Mouse (Mus musculus): ENCODE data around the gene AC109138.7. TPM values are rescaled to one million over a fixed set of nuclear protein-coding genes. Genes with fewer than 3 reads are reported as not detected.
"Not testable (repeated sequence)": the region's sequence is repeated elsewhere in the genome, so short reads cannot be mapped to it uniquely, and the experiment has no call there.

The AC109138.7 gene
- total RNA-seq, 2 experiments from 2014 or later, result not detected

DNA sequence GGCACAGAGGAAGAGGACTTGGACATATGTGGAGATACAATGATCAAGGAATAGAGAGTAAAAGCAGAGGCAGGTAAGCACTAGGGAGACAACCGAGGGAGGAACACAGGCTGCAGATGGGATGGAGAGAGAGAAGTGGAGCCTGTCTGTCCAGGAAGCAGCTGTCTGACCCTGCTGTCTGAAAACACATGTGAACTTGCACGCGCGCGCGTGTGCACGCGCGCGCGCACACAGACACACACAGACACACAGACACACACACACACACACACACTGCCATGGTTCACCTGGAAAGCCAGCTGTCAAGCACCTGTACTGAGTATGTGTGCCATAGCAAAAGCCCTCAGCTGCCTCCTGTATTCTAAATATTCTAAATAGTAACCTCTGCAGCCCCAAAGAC lies 4.1 kb downstream of the AC109138.7 start:
- no peak for DNase-seq

DNA sequence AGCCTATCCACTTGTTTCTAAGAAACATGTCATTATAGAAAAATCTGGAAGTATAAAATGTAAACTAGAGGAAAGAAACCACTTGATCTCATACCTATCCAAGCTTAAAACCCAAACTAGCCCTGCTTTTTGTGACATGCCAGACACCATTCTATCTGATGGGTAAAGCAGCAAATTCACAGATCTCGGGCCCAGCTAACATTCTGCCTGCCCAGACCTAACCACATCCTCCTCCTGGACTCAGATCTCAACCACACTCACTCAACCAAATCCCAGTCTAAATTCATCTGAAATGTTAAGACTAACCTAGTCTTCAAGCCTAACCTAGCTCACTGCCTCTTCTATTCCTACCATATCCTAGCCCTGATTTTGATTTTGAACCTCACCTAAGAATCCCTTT lies 4.6 kb downstream of the AC109138.7 start:
- DNase-seq, result no peak

DNA sequence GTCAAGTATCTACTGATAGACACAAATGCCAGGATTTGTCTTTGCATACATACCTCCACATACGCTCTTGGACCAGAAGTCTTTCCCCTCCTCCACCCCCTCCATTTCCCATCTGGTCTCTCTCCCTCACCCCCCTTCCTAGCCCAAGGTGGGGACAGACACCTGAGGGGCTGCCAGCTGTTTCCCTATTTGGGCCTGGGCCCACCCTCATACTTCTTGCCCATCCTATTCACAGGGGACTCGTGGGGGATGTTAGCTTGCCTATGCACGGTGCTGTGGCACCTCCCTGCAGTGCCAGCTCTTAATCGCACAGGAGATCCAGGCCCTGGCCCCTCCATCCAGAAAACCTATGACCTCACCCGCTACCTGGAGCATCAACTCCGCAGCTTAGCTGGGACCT lies 5.8 kb downstream of the AC109138.7 start:
- DNase-seq, result no peak

DNA sequence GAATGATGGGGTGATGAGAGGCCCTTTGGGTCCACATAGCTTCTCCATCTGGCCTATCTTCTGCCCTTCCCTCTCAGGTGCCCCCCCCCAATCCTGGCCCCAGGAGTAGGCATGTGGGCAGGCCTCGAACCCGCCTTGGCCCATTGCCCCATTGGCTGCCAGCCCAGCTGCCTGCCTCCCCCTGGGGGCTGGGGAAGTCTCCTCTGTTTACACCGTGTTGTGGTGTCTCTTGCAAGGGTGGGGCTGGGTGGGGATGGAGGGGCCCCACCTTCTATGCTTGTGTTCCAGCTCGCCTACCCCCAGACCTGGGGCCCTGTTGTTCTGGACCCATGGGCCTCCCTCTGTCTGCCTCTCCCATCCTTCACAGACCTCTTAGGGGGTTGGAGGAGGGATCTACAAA lies 6.3 kb downstream of the AC109138.7 start:
- no peak for DNase-seq

DNA sequence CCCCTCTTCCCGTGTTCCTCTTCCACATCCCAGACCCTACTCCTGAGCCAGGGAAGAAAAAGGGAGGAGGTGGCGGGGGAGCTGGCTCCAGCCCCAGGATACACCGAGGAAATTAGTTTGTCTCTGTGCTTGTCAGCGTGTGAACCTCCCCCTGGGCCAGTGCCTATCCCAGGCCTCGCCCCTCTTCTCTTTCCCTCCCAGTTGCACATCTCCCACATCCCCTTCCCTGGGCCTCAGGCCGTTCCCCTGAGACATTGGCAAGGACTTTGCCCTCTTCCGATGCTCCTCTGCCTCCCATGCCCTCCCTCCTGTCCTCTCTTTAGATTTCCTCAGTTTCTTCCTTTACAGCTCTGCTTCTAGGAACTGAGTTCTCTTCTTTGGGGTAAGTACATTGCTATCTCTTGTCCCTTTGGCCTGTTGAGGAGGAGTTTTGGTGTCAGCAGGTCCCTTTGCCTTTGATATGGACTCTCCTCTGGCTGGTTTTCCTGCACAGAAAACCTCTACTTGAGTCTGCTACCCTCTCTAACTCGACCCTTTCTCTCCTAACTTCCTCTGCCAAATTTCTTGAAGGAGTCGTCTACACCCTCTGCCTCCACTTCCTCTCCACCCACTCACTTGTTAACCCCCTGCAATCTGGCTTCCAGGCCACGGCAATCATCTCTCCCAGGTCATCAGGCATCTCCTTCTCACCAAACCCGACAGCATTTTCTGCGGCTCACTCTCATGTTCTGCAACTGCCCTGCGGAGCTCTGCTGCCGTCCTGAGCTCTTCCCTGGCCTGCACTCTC lies 7.0 kb downstream of the AC109138.7 start:
- DNase-seq, result peak in 1 of 2 experiments; percentile 43

DNA sequence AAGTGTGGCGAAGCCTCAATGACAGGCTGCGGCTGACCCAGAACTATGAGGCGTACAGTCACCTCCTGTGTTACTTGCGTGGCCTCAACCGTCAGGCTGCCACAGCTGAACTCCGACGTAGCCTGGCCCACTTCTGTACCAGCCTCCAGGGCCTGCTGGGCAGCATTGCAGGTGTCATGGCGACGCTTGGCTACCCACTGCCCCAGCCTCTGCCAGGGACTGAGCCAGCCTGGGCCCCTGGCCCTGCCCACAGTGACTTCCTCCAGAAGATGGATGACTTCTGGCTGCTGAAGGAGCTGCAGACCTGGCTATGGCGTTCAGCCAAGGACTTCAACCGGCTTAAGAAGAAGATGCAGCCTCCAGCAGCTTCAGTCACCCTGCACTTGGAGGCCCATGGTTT lies 8.0 kb downstream of the AC109138.7 start:
- no peak for DNase-seq

DNA sequence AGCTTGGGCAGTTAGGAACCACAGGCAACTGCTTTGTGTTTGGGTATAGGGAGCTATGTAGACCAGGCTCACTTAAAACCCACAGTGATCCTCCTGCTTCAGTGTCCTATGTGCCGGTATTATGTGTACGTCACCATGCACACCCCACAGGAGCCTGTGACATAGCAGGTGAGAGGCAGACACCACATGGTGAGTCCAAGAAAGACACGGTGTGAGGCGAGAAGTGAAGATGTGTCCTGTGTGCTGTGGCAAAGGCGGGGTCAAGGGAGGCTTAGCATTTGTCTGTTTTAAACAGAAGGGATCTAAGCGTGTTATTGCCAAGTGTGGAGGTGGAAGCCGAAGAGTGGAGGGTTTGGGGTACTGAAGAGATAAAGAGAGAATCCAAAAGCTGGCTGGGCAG lies 12.6 kb downstream of the AC109138.7 start:
- no peak for DNase-seq

DNA sequence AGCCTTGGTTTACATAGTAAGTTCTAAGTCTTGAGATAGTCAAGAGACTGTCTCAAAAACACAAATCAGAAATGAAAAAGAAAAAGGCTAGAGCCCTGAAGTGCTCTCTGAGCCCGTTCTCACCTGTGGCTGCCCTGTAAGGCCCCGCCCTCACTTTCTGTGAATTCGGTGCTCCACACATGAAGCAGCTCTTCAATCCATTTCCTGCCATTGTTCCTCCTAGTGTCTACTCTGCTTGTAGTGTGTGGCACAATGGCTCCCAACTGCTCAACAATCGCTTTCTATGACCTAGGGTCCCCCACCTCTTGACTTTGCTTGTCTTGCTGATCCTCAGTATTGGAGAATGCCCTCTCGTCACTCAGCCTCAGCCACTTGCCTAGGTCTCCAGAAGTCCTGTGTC lies 13.3 kb downstream of the AC109138.7 start:
- DNase-seq, result no peak

DNA sequence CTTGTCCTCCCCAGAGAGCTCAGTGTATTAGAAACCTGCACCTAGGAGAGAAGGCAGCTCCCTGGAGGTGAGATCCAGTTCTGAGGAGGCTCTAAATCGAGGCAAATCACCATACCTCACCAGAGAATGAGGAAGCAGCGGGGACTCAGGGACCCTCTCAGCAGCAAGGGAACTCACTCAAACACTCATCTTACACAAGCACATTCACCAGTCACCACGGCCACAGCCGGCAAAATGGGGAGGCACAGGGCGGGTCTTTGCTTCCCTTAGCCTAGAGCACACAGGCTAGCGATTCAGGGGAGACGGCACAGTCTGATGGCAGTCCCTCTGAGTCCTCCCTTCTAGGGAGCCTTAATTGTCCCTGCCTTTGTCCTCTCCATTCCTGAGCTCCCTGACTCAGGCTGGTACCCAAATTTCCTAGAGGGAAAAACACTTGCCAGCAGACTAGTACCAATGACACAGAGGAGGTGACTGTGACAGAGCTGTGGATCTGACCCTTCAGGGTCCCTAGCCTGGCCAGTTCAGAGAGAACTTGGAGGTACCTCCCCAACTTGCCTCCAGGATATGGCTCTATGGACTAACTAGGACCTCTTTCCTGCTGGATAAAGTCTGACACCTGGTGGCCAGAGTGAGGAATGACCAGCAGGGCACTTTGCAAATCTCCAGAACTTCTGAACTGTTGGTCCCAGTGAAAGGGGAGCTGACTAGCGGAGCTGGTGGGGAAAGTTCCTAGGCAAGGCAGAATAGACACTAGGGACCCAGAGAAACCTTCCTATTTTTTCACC lies 13.9 kb downstream of the AC109138.7 start:
- DNase-seq, result peak; percentile 84 to 89

DNA sequence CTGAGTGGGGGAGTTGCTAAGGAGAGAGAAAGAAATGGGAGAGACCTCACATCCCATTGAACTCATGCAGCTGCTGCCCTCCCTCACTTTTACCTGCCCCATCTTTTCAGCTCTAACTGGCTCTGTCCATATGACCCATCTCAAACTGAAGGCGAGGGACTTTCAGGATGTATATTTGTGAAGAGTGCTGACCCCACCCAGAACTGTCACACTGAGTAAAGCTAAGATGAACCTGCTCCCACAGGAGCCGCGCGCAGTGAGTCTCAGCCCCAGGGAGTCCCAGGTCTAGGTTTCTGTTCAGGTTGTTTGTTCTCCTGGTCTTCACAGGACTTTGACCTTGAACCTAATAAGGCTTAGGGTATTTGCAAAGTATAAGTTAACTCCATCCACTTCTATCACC lies 14.7 kb downstream of the AC109138.7 start:
- DNase-seq, result no peak

DNA sequence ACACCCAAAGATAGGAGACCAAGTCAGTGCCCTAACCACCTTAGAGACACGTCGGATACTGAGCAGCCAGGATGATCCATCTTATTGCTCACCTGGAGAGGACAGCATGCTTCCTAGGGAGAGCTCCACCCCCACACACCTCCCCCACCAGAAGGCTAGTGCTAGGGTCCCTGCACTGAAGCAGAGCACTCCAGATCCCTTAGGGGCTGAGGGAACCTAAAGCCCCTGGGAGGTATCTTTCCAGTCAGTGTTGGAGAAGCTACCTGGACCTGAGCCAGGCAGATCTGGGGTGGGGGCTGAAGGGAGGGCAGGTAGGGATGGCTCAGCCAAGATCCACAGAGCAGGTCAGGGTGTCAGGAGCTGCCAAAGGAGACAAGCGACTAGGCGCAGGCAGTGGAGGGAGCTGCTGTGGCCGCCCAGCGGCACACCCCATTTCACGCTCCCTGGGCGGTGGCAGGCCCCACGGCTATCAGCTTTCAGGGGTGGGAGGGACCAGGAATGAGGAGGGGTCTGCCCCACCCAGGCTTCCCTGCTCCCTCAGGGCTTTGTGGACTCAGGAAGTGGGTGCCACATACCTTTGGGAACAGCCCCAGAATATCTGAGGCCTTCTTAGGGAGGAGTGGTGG lies 15.4 kb downstream of the AC109138.7 start:
- no peak for DNase-seq

DNA sequence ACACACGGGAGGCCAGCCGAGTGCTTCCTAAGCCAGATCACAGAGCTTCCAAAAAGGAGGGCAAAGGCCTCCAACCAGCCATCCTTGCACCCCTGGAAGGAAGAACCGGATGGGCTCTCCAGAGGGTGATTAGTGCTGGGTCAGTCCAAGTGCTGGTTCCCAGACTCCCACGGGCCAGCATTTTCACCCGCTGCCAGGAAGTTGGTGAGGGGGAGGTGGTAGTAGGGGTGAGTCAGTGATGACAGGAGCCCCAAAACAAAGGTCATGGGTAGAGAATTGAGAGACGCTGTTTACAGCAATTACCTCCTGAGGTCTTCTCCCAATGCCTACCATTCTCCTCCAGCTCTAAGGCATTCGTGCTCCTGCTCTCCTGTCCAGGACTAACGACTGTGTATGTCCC lies 16.3 kb downstream of the AC109138.7 start:
- peak; percentile 37 to 45 for DNase-seq

DNA sequence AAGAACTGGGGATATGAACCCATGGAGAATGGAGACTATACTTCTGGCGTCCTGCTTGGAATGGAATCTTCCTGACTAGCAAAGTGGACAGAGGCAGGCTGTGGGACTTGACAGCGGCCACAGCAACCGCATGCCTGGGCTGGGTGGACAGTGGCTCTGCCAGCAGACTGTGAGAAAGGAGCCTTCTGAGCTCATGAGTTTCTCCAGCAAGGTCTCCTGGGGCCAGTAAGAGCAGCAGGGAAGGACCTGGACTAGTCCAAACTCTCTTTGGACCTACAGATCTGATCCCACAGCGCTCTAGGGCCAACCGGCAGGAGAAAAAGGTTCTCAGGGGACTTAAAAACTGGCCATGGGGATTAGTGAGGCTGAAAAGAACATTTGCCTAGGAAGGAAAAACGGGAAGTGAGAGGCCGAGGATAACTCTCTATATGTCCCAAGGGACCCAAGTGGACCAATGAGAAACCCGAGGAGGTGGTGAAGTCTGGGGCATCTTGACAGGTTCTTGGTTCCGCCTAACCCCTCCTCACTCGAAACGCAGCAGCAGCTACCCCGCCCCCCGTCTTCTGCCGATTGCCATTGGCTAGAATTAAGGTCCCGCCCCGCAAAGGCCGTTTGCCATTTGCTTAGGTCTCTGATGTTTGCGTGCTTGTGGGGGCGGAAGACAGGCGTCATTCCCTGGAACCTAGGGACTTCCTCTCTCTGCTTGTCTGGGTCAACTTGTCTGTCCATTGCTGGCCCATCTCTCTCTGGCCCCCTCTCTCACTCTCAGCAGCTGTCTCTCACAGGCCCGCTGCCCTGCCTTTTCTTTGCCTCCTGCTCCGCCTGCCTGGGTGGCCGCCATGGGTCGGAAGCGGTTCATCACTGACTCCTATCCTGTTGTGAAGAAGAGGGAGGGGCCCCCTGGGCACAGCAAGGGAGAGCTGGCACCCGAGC lies 17.4 kb downstream of the AC109138.7 start, which contains the start of gene Pold4:
TSS of gene Pold4 (plus strand) at position 647 of the 933 bp plus-strand sequence.
- DNase-seq, result peak; percentile 99

DNA sequence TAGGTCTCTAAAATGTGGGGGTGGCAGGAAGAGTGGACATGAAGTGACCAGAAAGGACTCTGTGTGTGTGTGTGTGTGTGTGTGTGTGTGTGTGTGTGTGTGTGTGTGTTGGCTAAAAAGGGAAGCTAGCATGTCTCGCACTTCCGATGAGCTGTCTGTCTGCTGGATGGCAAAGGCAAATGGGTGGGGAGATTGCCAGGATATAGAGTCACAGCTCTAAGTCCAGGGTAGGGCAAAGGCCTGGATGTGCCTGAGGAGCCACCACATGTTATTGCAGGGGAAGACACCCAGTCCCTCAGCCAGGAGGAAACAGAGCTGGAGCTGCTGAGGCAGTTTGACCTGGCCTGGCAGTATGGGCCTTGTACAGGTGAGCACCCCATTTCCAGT lies 18.0 kb downstream of the AC109138.7 start:
- DNase-seq, result peak in 1 of 2 experiments; percentile 74

DNA sequence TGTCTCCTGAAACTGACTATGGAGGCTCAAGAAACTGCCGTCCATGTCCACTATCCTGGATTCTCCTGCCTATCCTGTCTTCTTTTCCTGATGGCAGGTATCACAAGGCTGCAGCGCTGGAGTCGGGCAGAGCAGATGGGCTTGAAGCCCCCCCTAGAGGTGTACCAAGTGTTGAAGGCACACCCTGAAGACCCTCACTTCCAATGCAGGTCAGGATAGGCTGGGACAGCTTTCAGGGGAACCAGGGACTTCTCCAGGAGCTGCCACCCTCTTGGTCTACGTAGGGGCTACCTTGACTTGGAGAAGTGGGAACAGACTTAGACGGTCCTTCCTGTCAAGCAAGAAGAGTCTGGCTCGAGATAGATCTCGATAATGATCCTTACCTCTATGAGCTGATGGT lies 18.5 kb downstream of the AC109138.7 start:
- no peak for DNase-seq

DNA sequence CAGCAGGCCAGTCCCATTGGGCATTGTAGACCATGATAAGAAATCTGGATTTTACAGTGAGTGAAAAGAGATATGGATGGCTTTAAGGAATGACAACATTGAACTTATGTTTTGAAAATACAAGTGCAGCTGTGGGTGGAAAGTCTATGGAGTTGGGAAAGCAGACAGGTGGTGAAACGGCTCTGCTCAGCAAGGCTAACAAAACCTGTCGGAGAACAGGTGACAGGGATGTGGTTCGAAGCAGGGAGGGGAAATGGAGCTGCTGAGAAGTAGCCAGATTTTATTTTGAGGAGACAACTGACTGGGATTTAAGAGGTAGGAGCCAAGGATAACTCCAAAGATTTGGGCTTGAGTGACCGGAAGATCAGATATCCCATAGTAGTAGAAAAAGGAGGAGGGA lies 20.4 kb downstream of the AC109138.7 start:
- no peak for DNase-seq

DNA sequence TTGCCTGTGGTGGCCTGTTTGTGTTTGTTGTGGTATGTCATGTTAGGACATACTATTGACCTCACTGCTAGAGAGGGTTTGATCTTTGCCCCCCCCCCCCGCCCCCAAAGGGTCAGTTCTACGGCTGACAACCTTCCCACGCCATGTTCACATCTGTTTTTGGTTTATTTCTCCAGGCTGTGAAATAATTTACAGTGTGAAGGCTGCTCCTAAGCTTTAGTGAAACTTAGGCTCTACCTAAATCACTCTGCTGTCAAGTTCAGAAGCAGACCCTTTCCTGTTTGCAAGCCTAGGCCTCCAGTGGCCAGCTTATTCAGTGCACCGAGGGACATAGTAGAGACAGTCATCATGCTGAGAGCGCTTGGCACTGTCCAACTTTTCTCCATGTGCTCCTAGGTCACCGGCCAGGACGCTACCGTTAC lies 26.1 kb downstream of the AC109138.7 start:
- no peak for DNase-seq

DNA sequence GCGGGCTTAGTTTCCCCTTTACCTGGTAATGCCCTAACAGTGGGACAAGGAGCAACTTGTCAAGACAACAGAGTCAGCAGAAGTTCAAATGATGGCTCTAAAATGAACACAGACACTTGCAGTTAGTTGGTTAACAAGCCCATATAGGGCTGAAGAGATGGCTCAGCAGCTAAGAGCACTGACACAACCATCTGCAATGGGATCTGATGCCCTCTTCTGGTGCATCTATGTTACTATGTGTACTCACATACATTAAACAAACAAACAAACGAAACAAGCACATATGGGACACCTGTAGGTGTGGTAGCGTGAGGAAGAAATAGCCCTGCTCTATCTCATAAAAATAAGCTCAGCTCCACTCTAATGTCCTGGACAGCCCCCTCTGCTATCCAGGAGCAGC lies 28.3 kb downstream of the AC109138.7 start:
- no peak for DNase-seq

DNA sequence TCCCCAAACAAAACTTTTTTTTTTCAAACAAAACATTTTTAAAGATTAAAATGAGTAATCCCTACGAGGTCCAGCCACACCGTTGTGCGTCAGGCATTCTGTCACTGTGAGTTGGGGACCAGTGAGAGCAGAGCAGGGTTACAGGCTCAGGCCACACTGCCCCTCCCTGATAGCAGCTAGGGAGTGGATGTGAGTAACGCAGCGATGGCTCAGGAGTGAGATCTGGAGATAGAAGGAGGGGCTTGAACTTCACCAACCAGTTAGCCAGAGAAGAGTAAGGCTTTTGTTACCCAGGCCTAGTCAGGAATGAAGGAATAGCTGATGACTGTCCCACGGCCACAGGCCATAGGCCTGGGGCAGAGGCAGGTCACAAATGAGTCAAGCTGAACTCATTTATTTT lies 30.6 kb downstream of the AC109138.7 start:
- no peak for DNase-seq

DNA sequence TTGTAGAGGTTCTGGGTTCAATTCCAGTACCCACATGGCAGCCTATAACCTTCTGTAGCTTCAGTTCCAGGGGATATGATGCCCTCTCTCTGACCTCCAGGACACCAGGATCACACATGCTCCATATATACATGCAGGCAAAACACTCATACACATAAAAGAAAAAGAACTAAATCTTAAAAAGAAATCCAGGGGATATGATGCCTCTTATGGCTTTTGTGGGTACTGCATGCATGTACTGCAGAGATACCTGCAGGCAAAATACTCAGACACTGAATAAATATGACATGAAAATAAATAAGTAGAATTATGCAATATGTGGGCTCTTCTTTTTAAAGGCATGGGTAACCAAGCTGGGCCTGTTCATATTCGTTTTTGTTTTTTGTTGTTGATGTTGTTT lies 32.9 kb downstream of the AC109138.7 start:
- DNase-seq, result no peak

DNA sequence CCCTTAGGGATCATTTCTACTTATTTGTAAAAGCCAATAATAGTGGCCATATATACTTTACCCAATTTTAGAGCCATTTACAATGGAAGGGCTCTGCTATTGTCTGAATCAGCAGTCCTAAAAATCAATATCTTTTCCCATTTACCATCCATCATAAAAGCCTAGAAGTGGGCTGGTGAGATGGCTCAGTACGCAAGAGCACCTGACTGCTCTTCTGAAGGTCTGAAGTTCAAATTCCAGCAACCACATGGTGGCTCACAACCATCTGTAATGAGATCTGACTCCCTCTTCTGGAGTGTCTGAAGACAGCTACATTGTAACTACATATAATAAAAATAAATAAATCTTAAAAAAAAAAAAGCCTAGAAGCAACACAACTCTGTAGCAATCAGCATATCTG lies 34.5 kb downstream of the AC109138.7 start:
- DNase-seq, result not testable (repeated sequence)

DNA sequence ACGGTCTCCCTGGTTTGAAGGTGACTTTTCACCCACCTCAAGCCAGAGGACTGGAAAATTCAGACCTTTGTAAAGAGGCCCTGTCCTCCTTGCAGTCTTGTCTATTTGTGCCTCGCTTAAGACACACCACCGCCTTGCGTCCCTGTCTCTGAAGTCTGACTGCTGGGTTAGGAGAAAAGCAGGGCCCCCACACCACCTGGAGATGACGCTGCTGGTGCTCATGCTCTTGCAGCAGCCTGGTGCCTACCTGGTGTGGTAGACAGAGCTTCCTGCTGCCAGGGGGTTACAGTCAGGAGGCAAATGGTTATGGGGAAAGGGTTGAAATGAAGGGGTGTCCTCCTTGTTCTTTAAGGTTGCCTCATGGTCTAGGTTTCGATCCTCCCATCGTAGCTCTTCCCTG lies 40.1 kb downstream of the AC109138.7 start:
- no peak for DNase-seq

Data from heart, adult 18-20 months (tissue).